Mouse (Mus musculus): ENCODE results near the gene Myom3. TPM values are rescaled to one million over a fixed set of nuclear protein-coding genes. Genes with fewer than 3 reads are reported as not detected.

The Myom3 gene
- polyA plus RNA-seq, 1 experiment from 2014 or later, result 7.8 TPM

Other genes starting within 250 kb of the Myom3 start
- 56.8 and 59.4 TPM in 2 replicates for gene Grhl3, start 186.1 kb upstream of the Myom3 start, polyA plus RNA-seq (2015; fragmentation: Nextera tagmentation; extraction: Ambion mirVana)
- 1.4 and 1.7 TPM in 2 replicates for gene Ifnlr1, start 73.4 kb upstream of the Myom3 start, polyA plus RNA-seq (2015; fragmentation: Nextera tagmentation; extraction: Ambion mirVana)
- gene Il22ra1, start 31.5 kb upstream of the Myom3 start, polyA plus RNA-seq (2015; fragmentation: Nextera tagmentation; extraction: Ambion mirVana), result 1.0 and 1.1 TPM in 2 replicates
- 208 and 209 TPM in 2 replicates for gene Srsf10, start 96.0 kb downstream of the Myom3 start, polyA plus RNA-seq (2015; fragmentation: Nextera tagmentation; extraction: Ambion mirVana)
- 160 TPM in 2 replicates for gene Pnrc2, start 114.1 kb downstream of the Myom3 start, polyA plus RNA-seq (2015; fragmentation: Nextera tagmentation; extraction: Ambion mirVana)
- 0.89 and 1.1 TPM in 2 replicates for gene Cnr2, start 135.7 kb downstream of the Myom3 start, polyA plus RNA-seq (2015; fragmentation: Nextera tagmentation; extraction: Ambion mirVana)
- gene Fuca1, start 161.0 kb downstream of the Myom3 start, polyA plus RNA-seq (2015; fragmentation: Nextera tagmentation; extraction: Ambion mirVana), result 78.4 and 97.2 TPM in 2 replicates
- gene Hmgcl, start 186.7 kb downstream of the Myom3 start, polyA plus RNA-seq (2015; fragmentation: Nextera tagmentation; extraction: Ambion mirVana), result 81.1 and 84.8 TPM in 2 replicates
- gene Gale, start 204.0 kb downstream of the Myom3 start, polyA plus RNA-seq (2015; fragmentation: Nextera tagmentation; extraction: Ambion mirVana), result 58.2 and 66.7 TPM in 2 replicates
- 114 TPM in 2 replicates for gene Lypla2, start 212.9 kb downstream of the Myom3 start, polyA plus RNA-seq (2015; fragmentation: Nextera tagmentation; extraction: Ambion mirVana)
- 51.3 and 54.5 TPM in 2 replicates for gene Pithd1, start 227.5 kb downstream of the Myom3 start, polyA plus RNA-seq (2015; fragmentation: Nextera tagmentation; extraction: Ambion mirVana)